Mouse (Mus musculus) monocyte, adult 59 days (primary cell): Measurements from ENCODE around the gene Slc7a3. TPM values are rescaled to one million over a fixed set of nuclear protein-coding genes. Genes with fewer than 3 reads are reported as not detected.

Experiments used
- total RNA-seq, 2 experiments: library from RNA; stranded (reverse); gene quantifications; one replicate each; pipeline ENCODE4 v1.2.4; 2023

Slc7a3 gene
- not detected for total RNA-seq

GRCm38 (mm10) chrX:101085920-101086319, at the start of gene Slc7a3:
Gene Slc7a3 (minus strand): TSS chrX:101086020.

GRCm38 (mm10) chrX:101059541-101059940, 26.3 kb downstream of the Slc7a3 start, which contains the start of gene Tex11:
Gene Tex11 (minus strand): TSS chrX:101059667.

Other genes with a start within 250 kb of the Slc7a3 start
- gene Tex11, start 26.4 kb downstream of the Slc7a3 start, total RNA-seq = not detected
- 10 to 100 TPM; 38.0 to 39.1 TPM for gene Snx12, start 136.5 kb upstream of the Slc7a3 start, total RNA-seq
- gene Foxo4, start 168.5 kb upstream of the Slc7a3 start, total RNA-seq = 10 to 100 TPM; 29.8 to 31.4 TPM
- 10 to 100 TPM; 11.3 to 11.6 TPM for gene Gm614, start 178.0 kb upstream of the Slc7a3 start, total RNA-seq
- gene Il2rg, start 182.2 kb upstream of the Slc7a3 start, total RNA-seq = 100 to 1,000 TPM; 204 to 231 TPM
- not detected for gene Gm20489, start 183.0 kb upstream of the Slc7a3 start, total RNA-seq
- 100 to 1,000 TPM in 1 of 2 experiments, 10 to 100 TPM in 1; 96.4 to 106 TPM for gene Med12, start 188.0 kb upstream of the Slc7a3 start, total RNA-seq
- not detected for gene Nlgn3, start 213.1 kb upstream of the Slc7a3 start, total RNA-seq